Mouse (Mus musculus) bone marrow macrophage, adult 2 months (primary cell): ENCODE results near the gene Six1.

Source experiments
- CTCF ChIP-seq: IDR thresholded peaks from 2 replicates; pipeline ENCODE4 v1.5.1; 2012; ENCODE audit warnings: low read depth, mild to moderate bottlenecking, low read length, moderate library complexity
- POLR2A ChIP-seq: IDR thresholded peaks from 2 replicates; pipeline ENCODE4 v1.6.1; 2012; ENCODE audit warnings: mild to moderate bottlenecking, low read depth, low read length, borderline replicate concordance

- TF ChIP-seq POLR2A, result no peak
- TF ChIP-seq CTCF, result no peak
These were observed 3.4 kb downstream of the Six1 start for GRCm38 (mm10) chr12:73050305-73050704.
